Mouse (Mus musculus) kidney, postnatal 14 days (tissue): Measurements from ENCODE around the gene Tomm20.

Experiments
- DNase-seq: peaks from one replicate; pipeline ENCODE4 v3.0.0; 2022; ENCODE audit warnings: mixed read lengths

Gene Tomm20

DNA sequence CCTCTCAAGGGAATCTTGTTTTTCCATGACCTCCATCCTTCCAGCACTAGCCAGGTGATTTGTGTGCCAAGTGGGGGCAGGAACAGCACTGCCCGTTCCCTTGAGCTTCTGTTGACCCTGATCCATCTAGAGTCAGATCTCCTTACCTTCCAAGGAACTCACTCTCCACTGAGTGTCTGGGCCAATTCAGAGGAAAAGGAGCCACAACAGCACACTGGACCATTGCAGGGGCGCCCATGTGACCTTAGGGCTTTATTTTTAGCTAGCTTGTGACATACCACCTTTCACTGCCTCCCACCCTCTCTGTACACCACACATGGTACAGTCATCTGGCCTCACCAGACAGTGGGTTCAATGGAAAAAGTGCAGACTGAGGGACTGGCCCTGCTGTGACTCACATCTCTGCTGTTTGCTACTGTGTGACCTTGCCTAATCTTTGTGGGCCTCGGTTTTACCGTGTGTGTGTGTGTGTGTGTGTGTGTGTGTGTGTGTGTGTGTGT, 64.0 kb downstream of the Tomm20 start:
- no peak for DNase-seq
